Mouse (Mus musculus): ENCODE measurements around the gene Mrpl37.

DNA sequence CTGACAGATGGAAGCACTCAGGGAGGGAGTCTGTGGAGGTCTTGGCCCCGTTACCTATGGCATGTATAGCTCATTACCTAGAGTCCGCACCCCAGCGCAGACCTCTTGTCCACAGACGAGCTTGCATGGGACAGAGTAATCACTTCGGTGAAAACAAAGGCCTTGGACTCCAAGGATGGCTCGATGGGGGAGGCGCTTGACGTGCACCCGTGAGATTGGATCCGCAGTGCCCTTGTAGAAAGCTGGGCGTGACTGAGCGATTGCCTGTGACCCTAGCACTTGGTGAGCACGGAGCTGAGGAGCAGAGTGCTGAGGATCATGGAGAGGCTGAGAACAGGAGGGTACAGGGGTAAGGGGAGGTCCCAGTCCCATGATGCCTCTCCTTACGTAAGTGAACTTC is 25.0 kb upstream of the Mrpl37 start:
- no peak for TF ChIP-seq POLR2A (IDR thresholded peaks at IDR 0.05; ENCODE audit: insufficient read depth, low read length)
- no peak for TF ChIP-seq EP300 (IDR thresholded peaks at IDR 0.05; ENCODE audit: insufficient read depth, low read depth, low read length)

Measured in ES-Bruce4 (cell line).